Mouse (Mus musculus) cortical plate, adult 2 months (tissue): ENCODE results near the gene Gng8.

Source experiments
- CTCF ChIP-seq: fragments of 200-500 bp; IDR thresholded peaks from 2 replicates; pipeline ENCODE4 v1.5.1; 2011; ENCODE audit warnings: mild to moderate bottlenecking, control low read depth, low read length; ENCODE audit not compliant: insufficient read depth; ENCODE audit errors: extremely low read depth
- POLR2A ChIP-seq: fragments of 200-500 bp; IDR thresholded peaks from 2 replicates; pipeline ENCODE4 v1.6.1; 2011; ENCODE audit warnings: mild to moderate bottlenecking, low read length, control low read depth; ENCODE audit not compliant: insufficient read depth; ENCODE audit errors: extremely low read depth

DNA sequence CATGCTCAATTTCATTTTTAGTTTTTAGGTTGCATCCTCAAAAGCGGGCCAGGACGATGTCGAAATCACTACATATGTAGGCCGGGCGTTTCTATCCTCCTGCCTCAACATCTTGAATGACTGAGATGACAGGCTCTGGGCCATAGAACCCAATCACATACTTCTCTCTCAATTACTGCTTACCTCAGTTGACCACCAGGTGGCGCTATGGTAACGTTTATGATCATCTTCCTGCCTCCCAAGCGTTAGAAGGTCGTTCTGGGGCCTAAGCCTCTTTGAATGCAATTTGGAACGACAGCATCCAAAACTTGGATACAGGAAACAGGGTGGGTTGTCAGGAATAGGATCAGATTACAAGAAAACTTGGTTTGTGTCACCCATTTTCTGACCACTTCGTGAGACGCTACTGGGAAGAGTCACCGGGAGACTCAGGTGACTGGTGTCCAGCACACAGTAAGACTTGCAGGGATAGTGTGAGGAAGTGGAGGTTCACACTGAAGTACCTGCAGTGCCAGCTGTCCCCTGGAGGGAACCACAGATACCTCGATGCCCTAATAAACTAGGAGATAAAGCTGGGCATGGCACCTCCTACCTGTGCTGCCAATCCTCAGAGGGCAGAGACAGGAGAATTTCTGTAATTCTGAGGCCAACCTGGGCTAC lies 40.5 kb downstream of the Gng8 start:
- TF ChIP-seq CTCF = peak; percentile 90
- TF ChIP-seq POLR2A = no peak
